Mouse (Mus musculus) ES-Bruce4 (cell line): ENCODE measurements at regions not wholly inside any gene's neighbourhood (a gene's known extent, or its start where the extent isn't known, plus 50 kb on each side); places are given as distances from the start of the nearest gene placed in this dataset.

Source experiments
- CTCF ChIP-seq: IDR thresholded peaks from one replicate; pipeline ENCODE4 v1.8.1; 2011; ENCODE audit warnings: low read depth, low read length
- EP300 ChIP-seq: IDR thresholded peaks from 2 replicates; pipeline ENCODE4 v1.6.1; 2011; ENCODE audit warnings: low read depth, low read length; ENCODE audit not compliant: insufficient read depth
- POLR2A ChIP-seq: IDR thresholded peaks from one replicate; pipeline ENCODE4 v1.8.1; 2011; ENCODE audit warnings: low read length; ENCODE audit not compliant: insufficient read depth

DNA sequence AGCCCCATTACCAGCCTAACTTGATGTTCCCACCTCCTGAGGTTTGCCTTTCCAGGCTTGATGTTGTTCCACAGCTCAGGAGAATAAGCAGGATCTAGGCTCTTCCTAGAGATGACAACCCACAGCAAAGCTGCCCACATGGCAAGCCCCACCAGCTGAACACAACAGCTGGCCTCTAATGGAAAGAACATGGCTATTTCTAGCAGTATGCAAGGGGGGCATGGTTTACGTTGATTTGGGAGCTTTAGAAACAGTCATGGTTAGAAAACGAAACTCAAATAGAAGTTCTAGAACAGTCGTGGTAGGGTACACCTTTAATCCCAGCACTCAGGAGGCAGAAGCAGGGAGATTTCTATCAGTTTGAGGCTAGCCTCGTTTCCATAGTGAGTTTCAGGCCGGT lies 123.5 kb upstream of the Rreb1 start:
- TF ChIP-seq CTCF (no peak), POLR2A (no peak), EP300 (no peak)
